Mouse (Mus musculus): Measurements from ENCODE around the gene Blnk. TPM values are rescaled to one million over a fixed set of nuclear protein-coding genes. Genes with fewer than 3 reads are reported as not detected.

Gene Blnk
- total and polyA plus RNA-seq, 3 experiments = not detected

- Histone ChIP-seq H3K9me3 (replicated peaks; ENCODE audit: insufficient read depth, low read length) (no peaks in the 10 kb centered on the region), H3K4me3 (ENCODE audit: control insufficient read depth in 1 of 2, insufficient read depth in 1 of 2, low read depth in 2 of 2, low read length in 2 of 2) (no peak overlapping the region), H3K9ac (ENCODE audit: control insufficient read depth, low read depth, low read length, poor library complexity, severe bottlenecking) (no peak overlapping the region), H3K36me3 (ENCODE audit: control insufficient read depth in 1 of 2, insufficient read depth in 2 of 2, low read length in 2 of 2) (no peaks in the 10 kb centered on the region), H3K4me1 (ENCODE audit: control insufficient read depth in 1 of 2, insufficient read depth in 2 of 2, low read length in 2 of 2) (no peaks in the 10 kb centered on the region), H3K79me2 (ENCODE audit: control insufficient read depth, insufficient read depth, low read length, poor library complexity) (no peaks in the 10 kb centered on the region), H3K27me3 (ENCODE audit: control insufficient read depth in 1 of 2, insufficient read depth in 2 of 2, low read length in 2 of 2) (peaks cover 0 to 7% of the 10 kb centered on the region in 2 experiments; a peak in 2 of 4 replicates), H3K27ac (ENCODE audit: control insufficient read depth, low read depth, low read length) (no peak overlapping the region)
- TF ChIP-seq NELFE (IDR thresholded peaks at IDR 0.05; ENCODE audit: low read depth, low read length) (no peak), ELF1 (IDR thresholded peaks at IDR 0.05; ENCODE audit: low read depth, low read length) (no peak), ZKSCAN1 (IDR thresholded peaks at IDR 0.05; ENCODE audit: low read depth, low read length) (no peak), E2F4 (IDR thresholded peaks at IDR 0.05; ENCODE audit: borderline replicate concordance, low read depth, low read length) (no peak)
- no peak for DNase-seq (ENCODE audit: low read depth, low spot score)
Observed at GRCm38 (mm10) chr19:40988856-40989255, 5.5 kb downstream of the Blnk start.

GRCm38 (mm10) chr19:40984536-40984935 lies 9.8 kb downstream of the Blnk start:
- H3K36me3 ChIP-seq (ENCODE audit: control insufficient read depth in 1 of 2, insufficient read depth in 2 of 2, low read length in 2 of 2) = no peaks in the 10 kb centered on the region
- TF ChIP-seq USF1 (IDR thresholded peaks at IDR 0.05; ENCODE audit: low read depth, low read length) = no peak
- no peak for TF ChIP-seq MYB (IDR thresholded peaks at IDR 0.05; ENCODE audit: low read depth, low read length)
- no peak for TF ChIP-seq GABPA (IDR thresholded peaks at IDR 0.05; ENCODE audit: low read depth, low read length)
- TF ChIP-seq JUND (IDR thresholded peaks at IDR 0.05; ENCODE audit: low read depth, low read length) = no peak
- TF ChIP-seq NRF1 (IDR thresholded peaks at IDR 0.05; ENCODE audit: insufficient read depth, low read depth, low read length, poor library complexity, severe bottlenecking) = no peak
- H3K9me3 ChIP-seq (replicated peaks; ENCODE audit: insufficient read depth, low read length) = no peaks in the 10 kb centered on the region
- H3K9ac ChIP-seq (ENCODE audit: control insufficient read depth, low read depth, low read length, poor library complexity, severe bottlenecking) = no peak overlapping the region
- H3K27me3 ChIP-seq (ENCODE audit: control insufficient read depth in 1 of 2, insufficient read depth in 2 of 2, low read length in 2 of 2) = peaks cover 0 to 6% of the 10 kb centered on the region in 2 experiments; a peak in 3 of 4 replicates
- H3K79me2 ChIP-seq (ENCODE audit: control insufficient read depth, insufficient read depth, low read length, poor library complexity) = no peaks in the 10 kb centered on the region
- H3K27ac ChIP-seq (ENCODE audit: control insufficient read depth, low read depth, low read length) = no peak overlapping the region
- no peak overlapping the region for H3K4me3 ChIP-seq (ENCODE audit: control insufficient read depth in 1 of 2, insufficient read depth in 1 of 2, low read depth in 2 of 2, low read length in 2 of 2)
- no peak for DNase-seq (ENCODE audit: low read depth, low spot score)
- H3K4me1 ChIP-seq (ENCODE audit: control insufficient read depth in 1 of 2, insufficient read depth in 2 of 2, low read length in 2 of 2) = no peaks in the 10 kb centered on the region

- no peaks in the 10 kb centered on the region for H3K36me3 ChIP-seq (ENCODE audit: control insufficient read depth in 1 of 2, insufficient read depth in 2 of 2, low read length in 2 of 2)
- DNase-seq (ENCODE audit: low read depth, low spot score) = no peak
- H3K9me3 ChIP-seq (replicated peaks; ENCODE audit: insufficient read depth, low read length) = no peaks in the 10 kb centered on the region
- H3K9ac ChIP-seq (ENCODE audit: control insufficient read depth, low read depth, low read length, poor library complexity, severe bottlenecking) = no peak overlapping the region
- no peak overlapping the region for H3K4me3 ChIP-seq (ENCODE audit: control insufficient read depth in 1 of 2, insufficient read depth in 1 of 2, low read depth in 2 of 2, low read length in 2 of 2)
- no peak for TF ChIP-seq CHD2 (IDR thresholded peaks at IDR 0.05; ENCODE audit: low read length)
- no peak for TF ChIP-seq RCOR1 (IDR thresholded peaks at IDR 0.05; ENCODE audit: low read depth, low read length)
- TF ChIP-seq ZMIZ1 (IDR thresholded peaks at IDR 0.05; ENCODE audit: low read depth, low read length) = no peak
- TF ChIP-seq POLR2A (IDR thresholded peaks at IDR 0.05; ENCODE audit: control insufficient read depth in 1 of 2, insufficient read depth in 1 of 2, low read depth in 1 of 2, low read length in 2 of 2, poor library complexity in 1 of 2) = no peak
- no peak for TF ChIP-seq GABPA (IDR thresholded peaks at IDR 0.05; ENCODE audit: low read depth, low read length)
- TF ChIP-seq TCF12 (IDR thresholded peaks at IDR 0.05; ENCODE audit: low read depth, low read length) = no peak
- no peak for TF ChIP-seq RAD21 (IDR thresholded peaks at IDR 0.05; ENCODE audit: low read depth, low read length)
- TF ChIP-seq NELFE (IDR thresholded peaks at IDR 0.05; ENCODE audit: low read depth, low read length) = no peak
- no peak for TF ChIP-seq MAFK (IDR thresholded peaks at IDR 0.05; ENCODE audit: borderline replicate concordance, low read depth, low read length)
- no peak for TF ChIP-seq E2F4 (IDR thresholded peaks at IDR 0.05; ENCODE audit: borderline replicate concordance, low read depth, low read length)
- no peak for TF ChIP-seq MYB (IDR thresholded peaks at IDR 0.05; ENCODE audit: low read depth, low read length)
- TF ChIP-seq TAL1 (IDR thresholded peaks at IDR 0.05; ENCODE audit: low read length) = no peak
- no peak for TF ChIP-seq CHD1 (IDR thresholded peaks at IDR 0.05; ENCODE audit: low read depth, low read length)
- no peak for TF ChIP-seq MYC (IDR thresholded peaks at IDR 0.05; ENCODE audit: low read depth, low read length)
- TF ChIP-seq SIN3A (IDR thresholded peaks at IDR 0.05; ENCODE audit: low read length) = no peak
- TF ChIP-seq MAX (IDR thresholded peaks at IDR 0.05; ENCODE audit: low read length) = no peak
- no peak for TF ChIP-seq ZC3H11A (IDR thresholded peaks at IDR 0.05; ENCODE audit: low read depth, low read length)
- no peak for TF ChIP-seq MEF2A (IDR thresholded peaks at IDR 0.05; ENCODE audit: extremely low read depth, insufficient replicate concordance, low read depth, low read length, poor library complexity, severe bottlenecking)
- H3K79me2 ChIP-seq (ENCODE audit: control insufficient read depth, insufficient read depth, low read length, poor library complexity) = no peaks in the 10 kb centered on the region
- H3K27me3 ChIP-seq (ENCODE audit: control insufficient read depth in 1 of 2, insufficient read depth in 2 of 2, low read length in 2 of 2) = peaks cover 0 to 5% of the 10 kb centered on the region in 2 experiments; a peak in 3 of 4 replicates
- H3K4me1 ChIP-seq (ENCODE audit: control insufficient read depth in 1 of 2, insufficient read depth in 2 of 2, low read length in 2 of 2) = no peaks in the 10 kb centered on the region
- no peak overlapping the region for H3K27ac ChIP-seq (ENCODE audit: control insufficient read depth, low read depth, low read length)
Observed at GRCm38 (mm10) chr19:40980671-40981070, 13.7 kb downstream of the Blnk start.
